Mouse (Mus musculus): ENCODE results near the gene Zfp113. TPM values are rescaled to one million over a fixed set of nuclear protein-coding genes. Genes with fewer than 3 reads are reported as not detected.

Zfp113 gene
- total RNA-seq (2021), result 10 to 100 TPM; 14.0 to 14.5 TPM

GRCm38 (mm10) chr5:138155443-138155976, at the start of gene Zfp113:
Gene Zfp113 (minus strand): TSS chr5:138155744.
- peak; percentile 85 to 89 for DNase-seq

DNA sequence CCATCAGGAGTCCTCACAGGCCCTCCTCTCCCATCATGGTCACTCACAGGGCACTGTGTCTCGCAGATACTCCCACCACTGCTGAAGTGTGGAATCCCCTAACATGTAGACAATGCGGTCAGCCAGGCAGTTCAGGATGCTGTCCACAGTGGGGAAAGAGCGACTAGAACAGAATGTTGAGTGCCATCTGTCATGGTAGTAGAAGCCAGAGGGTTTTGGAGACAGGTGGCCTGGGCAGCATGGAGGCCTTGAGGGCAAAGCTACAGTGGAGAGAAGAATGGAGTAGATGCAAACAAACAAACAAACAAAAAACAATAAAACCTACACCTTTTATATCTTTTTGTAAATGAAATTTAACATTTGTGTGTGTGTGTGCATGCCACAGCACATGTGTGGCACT, 46.5 kb upstream of the Zfp113 start:
- no peak for DNase-seq

DNA sequence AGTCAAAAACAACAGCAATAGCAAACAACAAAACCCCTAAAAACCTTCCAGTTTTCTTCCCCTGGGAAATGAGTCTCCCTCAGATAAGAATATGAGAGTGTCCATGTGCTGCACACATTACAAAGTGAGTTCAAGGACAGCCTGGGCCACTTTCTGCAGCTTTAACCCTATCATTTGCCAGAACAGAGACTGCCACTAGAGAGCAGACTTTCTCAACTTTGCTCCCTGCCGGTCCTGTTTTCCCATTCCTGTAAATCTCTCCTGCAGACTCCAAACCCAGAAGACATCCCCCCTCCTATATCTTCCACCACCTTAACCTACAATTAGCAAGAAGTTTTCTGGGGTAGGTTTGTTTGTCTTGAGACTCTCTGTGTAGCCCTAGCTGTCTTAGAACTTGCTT, 44.0 kb upstream of the Zfp113 start:
- DNase-seq, result no peak

- DNase-seq, result no peak
These were observed 39.9 kb upstream of the Zfp113 start for GRCm38 (mm10) chr5:138195463-138195862.

GRCm38 (mm10) chr5:138194755-138195345, 39.3 kb upstream of the Zfp113 start:
- peak; percentile 27 to 34 for DNase-seq

- DNase-seq, result peak; percentile 80 to 83
These were observed 38.5 kb upstream of the Zfp113 start, which contains the start of gene Mblac1 for GRCm38 (mm10) chr5:138193771-138194727. Gene Mblac1 (plus strand): TSS chr5:138194314.

- peak; percentile 67 to 76 for DNase-seq
These were observed 32.2 kb upstream of the Zfp113 start for GRCm38 (mm10) chr5:138187661-138188306.

- DNase-seq, result peak; percentile 76 to 80
These were observed 31.6 kb upstream of the Zfp113 start, which contains the start of the genes Taf6 and Cnpy4 for GRCm38 (mm10) chr5:138186950-138187638. Gene Taf6 (minus strand): TSS chr5:138187451. Gene Cnpy4 (plus strand): TSS chr5:138187485.

GRCm38 (mm10) chr5:138173217-138173616, 17.7 kb upstream of the Zfp113 start:
- no peak for DNase-seq

DNA sequence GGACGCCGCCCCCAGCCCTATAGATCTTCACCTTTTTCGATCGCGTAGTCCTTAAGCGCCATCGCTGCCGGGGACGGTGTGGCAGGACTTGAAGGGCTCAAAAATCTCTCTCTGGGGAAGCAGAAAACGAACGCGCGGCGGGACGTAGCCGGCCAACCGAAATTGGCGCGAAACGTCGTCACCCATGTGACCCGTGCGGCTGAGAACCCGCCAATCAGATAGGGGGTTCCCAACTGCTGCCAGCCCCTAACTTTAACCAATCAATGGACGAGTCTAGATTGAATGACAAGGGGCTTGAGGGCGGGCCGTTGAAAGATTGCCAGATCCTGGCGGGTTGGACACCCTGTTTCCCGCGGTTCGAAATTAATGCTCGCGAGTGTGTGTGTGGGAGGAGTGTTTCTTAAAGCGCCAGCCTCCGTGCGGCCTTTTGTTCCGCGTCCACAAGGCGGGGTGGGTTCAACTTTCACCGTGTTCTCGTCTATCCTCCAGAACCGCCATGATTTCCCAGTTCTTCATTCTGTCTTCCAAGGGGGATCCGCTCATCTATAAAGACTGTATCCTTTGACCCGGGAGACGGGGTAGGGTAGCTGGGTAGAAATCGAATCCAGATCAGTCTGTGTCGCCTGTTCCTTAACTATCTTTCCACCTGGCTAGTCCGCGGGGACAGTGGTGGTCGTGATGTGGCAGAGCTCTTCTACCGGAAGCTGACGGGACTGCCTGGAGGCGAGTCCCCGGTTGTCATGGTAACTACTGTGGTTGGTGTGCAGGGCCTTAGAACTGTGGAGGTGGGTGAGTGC, 16.3 kb upstream of the Zfp113 start, which contains the start of the genes Ap4m1 and Mcm7:
Ap4m1 (plus strand) TSS at position 308 of the 797 bp plus-strand sequence.
Mcm7 (minus strand) TSS at position 728 of the 797 bp plus-strand sequence.
- peak; percentile 98 for DNase-seq

DNA sequence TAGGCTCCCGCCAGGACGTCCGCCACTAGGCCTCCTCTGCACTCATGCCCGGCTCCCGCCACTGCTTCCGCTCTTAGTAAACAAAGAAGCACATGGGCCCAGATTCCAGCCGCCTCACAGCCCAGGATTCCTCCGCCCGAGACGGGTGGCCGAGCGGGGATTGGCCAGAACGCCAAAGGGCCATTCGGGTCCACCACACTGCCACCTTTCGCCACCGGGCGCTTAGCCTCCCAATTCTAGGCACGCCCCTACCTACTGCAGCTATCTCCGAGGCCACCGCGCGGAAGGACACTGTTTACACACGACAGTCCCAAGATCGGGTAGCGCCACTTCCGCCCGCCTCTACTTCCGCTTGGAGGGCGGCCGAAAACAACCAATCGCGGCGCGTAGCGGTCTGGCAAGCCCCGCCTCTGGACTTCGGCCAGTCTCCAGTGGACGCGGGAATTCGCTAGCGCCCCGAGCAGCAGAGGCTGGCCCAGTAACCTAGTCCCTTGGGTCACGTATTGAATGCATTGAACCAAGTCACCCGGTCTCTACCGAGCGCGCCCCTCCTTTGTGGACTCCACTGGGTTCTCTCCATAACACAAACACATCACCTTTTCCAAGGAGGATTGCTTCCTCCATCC, 15.5 kb upstream of the Zfp113 start:
- peak; percentile 94 for DNase-seq

DNA sequence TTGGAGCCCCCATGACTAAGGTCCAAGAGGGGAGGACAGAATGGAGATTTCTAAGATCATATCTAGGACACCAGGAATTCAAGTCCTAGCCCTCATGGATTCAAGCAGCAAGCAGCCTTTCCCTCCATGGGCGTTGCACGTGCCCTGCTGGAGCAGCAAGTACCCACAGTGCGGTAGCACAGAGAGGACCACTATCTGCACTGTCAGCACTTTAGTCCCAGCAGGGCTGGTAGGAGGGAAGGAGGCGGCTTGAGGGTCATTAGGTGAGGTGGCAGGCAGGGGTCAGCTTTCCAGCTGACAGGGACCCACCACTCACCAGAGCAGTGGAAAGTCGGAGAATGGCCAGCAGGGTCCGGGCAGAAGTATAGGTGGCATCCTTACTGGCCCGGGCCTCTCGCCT, 10.1 kb upstream of the Zfp113 start:
- no peak for DNase-seq

DNA sequence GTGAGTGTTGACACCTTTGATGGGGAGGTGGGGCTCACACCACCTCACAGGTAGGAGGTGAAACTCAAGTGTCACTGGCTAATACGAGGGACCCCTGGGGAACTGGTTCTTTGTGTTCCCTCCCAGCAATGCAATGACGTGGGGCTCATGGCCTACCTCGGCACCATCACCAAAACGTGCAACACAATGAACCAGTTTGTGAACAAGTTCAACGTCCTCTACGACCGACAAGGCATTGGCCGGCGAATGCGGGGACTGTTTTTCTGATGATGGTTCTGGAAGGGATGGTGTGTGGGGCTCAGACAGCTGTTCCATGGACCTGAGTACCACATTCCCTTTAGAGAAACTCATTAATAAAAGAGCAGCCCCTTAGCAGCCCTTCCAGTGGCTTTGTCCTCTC, 8.1 kb upstream of the Zfp113 start:
- DNase-seq, result no peak

DNA sequence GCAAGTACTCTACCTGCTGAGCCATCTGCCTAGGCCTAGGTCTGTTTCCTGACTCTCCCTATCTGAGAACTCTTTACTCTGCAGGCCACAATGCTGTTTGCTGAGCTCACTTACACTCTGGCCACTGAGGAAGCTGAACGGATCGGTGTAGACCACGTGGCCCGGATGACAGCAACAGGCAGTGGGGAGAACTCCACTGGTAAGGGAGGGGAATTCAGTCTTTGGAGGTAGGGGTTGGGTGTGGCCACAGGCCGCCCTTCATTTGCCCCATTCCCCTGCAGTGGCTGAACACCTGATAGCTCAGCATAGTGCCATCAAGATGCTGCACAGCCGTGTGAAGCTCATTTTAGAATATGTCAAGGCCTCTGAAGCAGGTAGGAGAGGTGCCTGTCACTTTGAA, 7.5 kb upstream of the Zfp113 start:
- DNase-seq, result no peak

DNA sequence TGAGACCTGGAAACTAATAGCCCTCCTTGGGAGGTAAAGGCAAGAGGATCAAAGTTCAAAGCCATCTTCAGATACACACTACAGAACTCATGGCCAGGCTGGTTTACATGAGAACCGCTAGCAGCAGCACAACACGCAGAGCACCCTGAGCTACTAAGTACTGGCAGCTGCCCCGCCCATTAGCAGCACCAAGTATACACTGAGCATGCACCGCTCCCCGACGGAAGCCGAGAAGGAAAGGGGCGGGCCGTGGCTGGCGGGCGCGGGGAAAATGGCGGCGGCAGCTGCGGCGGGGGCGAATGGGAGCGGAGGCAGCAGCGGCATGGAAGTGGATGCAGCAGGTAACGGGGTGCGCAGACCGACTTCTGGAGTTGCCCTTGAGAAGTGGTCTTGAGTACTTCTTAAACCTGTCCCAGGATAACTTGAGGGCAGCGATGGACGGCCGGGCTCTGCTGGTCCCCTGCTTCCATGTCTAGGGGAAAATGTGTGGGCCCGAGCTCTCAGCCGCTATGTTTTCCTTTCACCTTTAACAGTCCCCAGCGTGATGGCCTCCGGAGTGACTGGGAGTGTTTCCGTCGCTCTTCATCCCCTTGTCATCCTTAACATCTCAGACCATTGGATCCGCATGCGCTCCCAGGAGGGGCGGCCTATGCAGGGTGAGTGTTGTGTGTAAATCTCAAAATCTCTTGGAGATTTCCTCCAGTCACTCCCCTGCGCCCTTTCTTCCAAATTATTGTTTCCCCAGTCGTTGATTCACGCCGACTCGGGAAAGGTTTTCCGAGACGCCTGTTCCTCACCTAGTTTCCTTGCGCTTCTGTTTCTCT, 5.5 kb upstream of the Zfp113 start, which contains the start of gene Cops6:
Cops6 (plus strand) TSS at position 230 of the 824 bp plus-strand sequence.
- peak; percentile 95 to 97 for DNase-seq

- DNase-seq, result no peak
These were observed 4.7 kb upstream of the Zfp113 start for GRCm38 (mm10) chr5:138160224-138160762.

- DNase-seq, result no peak
These were observed 1.2 kb downstream of the Zfp113 start for GRCm38 (mm10) chr5:138154390-138154789.

DNA sequence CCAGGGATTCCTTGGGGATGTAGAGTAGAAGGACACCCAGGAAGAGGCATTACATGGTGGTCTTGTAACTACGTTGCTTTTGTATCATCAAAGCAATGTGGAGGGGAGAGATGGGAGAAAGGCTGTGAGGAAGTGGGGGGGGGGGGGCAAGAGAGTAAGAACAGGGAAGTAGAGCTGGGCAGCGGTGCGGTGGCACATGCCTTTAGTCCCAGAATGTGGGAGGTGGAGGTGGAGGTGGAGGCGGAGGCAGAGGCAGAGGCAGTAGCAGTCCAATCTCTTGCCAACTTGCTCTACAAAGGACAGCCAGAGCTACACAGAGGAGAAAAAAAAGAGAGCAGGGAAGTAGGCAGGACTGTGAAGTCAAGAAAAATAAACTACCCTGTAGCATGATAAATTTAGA, 17.0 kb downstream of the Zfp113 start:
- DNase-seq, result no peak

- no peak for DNase-seq
These were observed 17.5 kb downstream of the Zfp113 start for GRCm38 (mm10) chr5:138137935-138138549.
